In genomic region chr3:83895111-83895510, GRCm38 (mm10) we compare ENCODE assay signal across 27 mouse cellular contexts. TPM values are rescaled to one million over a fixed set of nuclear protein-coding genes. Genes with fewer than 3 reads are reported as not detected.
"Had no signal": no experiment of that assay in that cellular context is flagged by ENCODE, and none has a peak within 500 bp of the region (broad histone marks: within the 10 kb centered on the region; RNA-seq: fewer than 3 reads in every experiment).

No protein-coding gene starts in this region.

- DNase-seq: cerebellum, adult 2 months; cerebellum, adult 8-10 months; cerebellum, adult 9-10 months; cerebellum, adult 9-11 months; cerebellum, postnatal 10 days; cerebellum, postnatal 14 days; cerebellum, postnatal 25 days; cerebellum, postnatal 36 days; embryo, embryonic 11 days; forebrain, postnatal 0 days; gastrocnemius, adult 2 months; gastrocnemius, postnatal 10 days; gastrocnemius, postnatal 14 days; gastrocnemius, postnatal 25 days; gastrocnemius, postnatal 36 days; heart, adult 18-20 months; heart, adult 2 months had no signal

- H3K4me3 ChIP-seq: embryonic facial prominence, embryonic 10.5 days; embryonic facial prominence, embryonic 12.5 days; embryonic facial prominence, embryonic 13.5 days; embryonic facial prominence, embryonic 15.5 days; erythroblast, embryonic 14.5 days; forebrain, embryonic 10.5 days; forebrain, embryonic 12.5 days; forebrain, embryonic 13.5 days; forebrain, embryonic 15.5 days; gastrocnemius, adult 2 months; heart, adult 2 months had no signal

- ATAC-seq: forebrain, embryonic 13.5 days; forebrain, embryonic 14.5 days; forebrain, embryonic 15.5 days; forebrain, postnatal 0 days had no signal

- H3K27ac ChIP-seq: embryonic facial prominence, embryonic 10.5 days; embryonic facial prominence, embryonic 12.5 days; embryonic facial prominence, embryonic 13.5 days; embryonic facial prominence, embryonic 15.5 days; forebrain, embryonic 10.5 days; forebrain, embryonic 12.5 days; forebrain, embryonic 13.5 days; forebrain, embryonic 15.5 days; gastrocnemius, adult 2 months; heart, adult 2 months had no signal

- H3K4me1 ChIP-seq: embryonic facial prominence, embryonic 10.5 days; embryonic facial prominence, embryonic 12.5 days; embryonic facial prominence, embryonic 13.5 days; embryonic facial prominence, embryonic 15.5 days; forebrain, embryonic 10.5 days; forebrain, embryonic 12.5 days; forebrain, embryonic 13.5 days; forebrain, embryonic 15.5 days had no signal

- H3K9me3 ChIP-seq: embryonic facial prominence, embryonic 13.5 days; embryonic facial prominence, embryonic 15.5 days; forebrain, embryonic 12.5 days; forebrain, embryonic 15.5 days had no signal

- H3K27me3 ChIP-seq: embryonic facial prominence, embryonic 12.5 days; embryonic facial prominence, embryonic 13.5 days; embryonic facial prominence, embryonic 15.5 days; forebrain, embryonic 12.5 days; forebrain, embryonic 13.5 days; forebrain, embryonic 15.5 days had no signal

- H3K4me2 ChIP-seq: embryonic facial prominence, embryonic 12.5 days; embryonic facial prominence, embryonic 13.5 days; embryonic facial prominence, embryonic 15.5 days; forebrain, embryonic 12.5 days; forebrain, embryonic 13.5 days; forebrain, embryonic 15.5 days had no signal

- H3K9ac ChIP-seq: embryonic facial prominence, embryonic 12.5 days; embryonic facial prominence, embryonic 13.5 days; embryonic facial prominence, embryonic 15.5 days; forebrain, embryonic 12.5 days; forebrain, embryonic 13.5 days; forebrain, embryonic 15.5 days; forebrain, postnatal 0 days had no signal

RNA-seq across cellular contexts. Expression of gene Tlr2, which starts 53.5 kb away (rescaled TPM):
- polyA plus RNA-seq: erythroblast, embryonic 14.5 days had no signal
